Mouse (Mus musculus) c-Kit-positive CD71-negative TER-119-negative erythroid progenitor cells, embryonic 14.5 days (primary cell): ENCODE measurements around the gene Wnk2.
A peak's percentile ranks its signal among the peaks of the same experiment; 100 is the strongest.

Source experiments
- DNase-seq: peaks from one replicate; pipeline ENCODE4 v3.0.0-alpha.2; 2013; ENCODE audit warnings: low read depth

Gene Wnk2

DNA sequence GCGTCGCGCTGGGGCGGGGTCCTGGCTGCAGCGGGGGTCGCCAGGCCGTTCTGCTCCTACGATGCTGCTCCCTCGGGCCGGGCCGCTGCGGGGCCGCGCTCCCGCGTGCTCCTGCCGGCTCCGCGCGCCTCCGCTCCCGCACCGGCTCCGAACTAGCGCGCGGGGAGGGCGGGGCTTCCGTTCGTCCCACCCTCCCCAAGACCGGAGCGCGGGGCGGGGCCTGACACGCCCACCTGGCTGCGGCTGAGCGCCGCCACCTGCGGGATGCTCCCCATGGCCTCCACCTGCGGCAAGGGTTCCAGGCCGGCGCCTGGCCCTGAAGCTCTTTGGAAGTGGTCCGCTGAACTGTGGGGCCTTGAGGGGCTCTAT lies at the start of gene Wnk2:
Gene Wnk2, minus strand, starts transcription at position 157 of the 369 bp plus-strand sequence.
- DNase-seq = no peak

DNA sequence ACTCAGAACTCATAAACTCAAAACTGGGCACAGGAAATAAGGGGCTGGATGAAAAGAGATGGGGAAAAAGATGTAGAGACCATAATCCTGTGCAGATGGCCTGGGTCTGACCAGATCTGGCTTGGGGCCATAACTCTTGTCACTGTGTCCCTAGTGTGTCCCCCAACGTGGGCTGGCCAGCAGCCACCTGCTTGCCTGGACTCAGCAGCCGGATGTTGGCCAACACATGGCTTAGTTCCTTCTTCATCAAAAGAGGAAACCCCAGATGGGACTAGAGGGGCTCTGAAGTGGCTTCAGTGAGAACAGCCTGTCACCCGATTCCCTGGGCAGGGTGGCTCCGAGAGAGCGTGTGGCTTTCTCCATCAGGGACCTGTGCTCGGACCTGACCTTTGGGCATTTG lies 49.0 kb upstream of the Wnk2 start:
- DNase-seq = no peak

DNA sequence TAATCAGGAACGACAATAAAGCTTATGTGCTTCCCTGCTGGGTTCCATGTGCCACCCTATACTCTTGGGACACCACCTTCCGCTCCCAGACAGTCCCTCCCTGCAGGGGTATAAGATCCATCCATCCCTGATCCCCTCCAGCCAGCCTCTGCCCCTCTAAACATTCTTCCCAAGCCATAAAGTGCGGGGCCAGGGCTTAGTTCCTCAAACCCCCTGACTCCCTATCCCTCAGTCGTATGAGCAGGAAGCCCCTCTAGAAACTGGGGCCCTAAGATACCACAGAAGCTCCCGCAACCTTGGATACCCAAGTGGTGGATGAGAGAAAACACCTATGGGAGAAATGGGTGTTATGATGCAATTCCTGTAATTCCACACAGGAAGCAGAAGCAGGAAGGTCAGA lies 48.4 kb upstream of the Wnk2 start:
- no peak for DNase-seq

DNA sequence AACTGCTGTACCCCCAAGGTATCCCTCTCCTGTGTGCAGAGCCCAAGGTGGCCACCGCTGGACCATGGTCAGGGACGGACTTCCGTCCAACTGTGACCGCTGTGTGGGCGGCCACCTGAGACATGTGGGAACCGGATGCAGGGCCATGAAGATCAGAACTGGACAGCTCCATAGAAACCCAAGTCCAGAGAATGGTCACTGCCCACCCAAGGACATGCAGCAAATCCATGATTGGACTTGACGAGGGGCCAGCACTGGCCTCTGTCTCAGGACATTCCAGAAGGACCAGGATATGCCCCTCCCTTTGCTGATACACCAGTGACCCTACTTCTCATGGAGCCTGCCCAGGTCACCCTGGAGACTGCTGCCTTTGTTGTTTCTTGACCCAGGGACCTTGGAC lies 47.8 kb upstream of the Wnk2 start:
- DNase-seq = no peak

DNA sequence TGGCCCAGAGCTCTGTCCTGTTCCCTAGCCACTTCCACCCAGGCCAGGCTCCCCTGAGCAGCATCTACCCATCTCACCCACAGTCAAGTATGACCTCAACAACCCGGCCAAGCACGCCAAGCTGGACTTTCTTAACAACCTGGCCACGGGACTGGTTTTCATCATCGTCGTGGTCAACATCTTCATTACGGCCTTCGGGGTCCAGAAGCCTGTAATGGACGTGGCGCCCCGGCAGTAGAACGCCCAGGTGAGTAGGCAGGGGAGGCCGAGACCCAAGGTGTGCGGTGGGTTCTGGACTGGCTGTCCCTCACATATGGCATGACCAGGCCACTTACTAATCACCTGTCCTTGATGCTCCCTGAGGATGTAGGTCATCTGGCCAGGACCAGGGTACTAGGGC lies 47.0 kb upstream of the Wnk2 start:
- no peak for DNase-seq

DNA sequence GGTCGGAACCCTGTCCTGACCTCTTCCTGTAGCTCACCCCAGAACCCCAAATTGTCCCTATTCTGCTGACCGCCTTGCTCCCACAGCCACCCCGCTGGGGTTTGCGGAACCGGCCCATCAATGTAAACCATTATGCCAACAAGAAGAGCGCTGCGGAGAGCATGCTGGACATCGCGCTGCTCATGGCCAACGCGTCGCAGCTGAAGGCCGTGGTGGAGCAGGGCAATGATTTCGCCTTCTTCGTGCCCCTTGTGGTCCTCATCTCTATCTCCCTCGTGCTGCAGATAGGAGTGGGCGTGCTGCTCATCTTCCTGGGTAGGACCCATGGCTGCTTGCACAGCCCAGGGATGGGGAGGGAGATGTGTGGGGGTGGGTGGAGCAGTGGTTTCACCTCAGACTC lies 45.8 kb upstream of the Wnk2 start:
- DNase-seq = no peak

DNA sequence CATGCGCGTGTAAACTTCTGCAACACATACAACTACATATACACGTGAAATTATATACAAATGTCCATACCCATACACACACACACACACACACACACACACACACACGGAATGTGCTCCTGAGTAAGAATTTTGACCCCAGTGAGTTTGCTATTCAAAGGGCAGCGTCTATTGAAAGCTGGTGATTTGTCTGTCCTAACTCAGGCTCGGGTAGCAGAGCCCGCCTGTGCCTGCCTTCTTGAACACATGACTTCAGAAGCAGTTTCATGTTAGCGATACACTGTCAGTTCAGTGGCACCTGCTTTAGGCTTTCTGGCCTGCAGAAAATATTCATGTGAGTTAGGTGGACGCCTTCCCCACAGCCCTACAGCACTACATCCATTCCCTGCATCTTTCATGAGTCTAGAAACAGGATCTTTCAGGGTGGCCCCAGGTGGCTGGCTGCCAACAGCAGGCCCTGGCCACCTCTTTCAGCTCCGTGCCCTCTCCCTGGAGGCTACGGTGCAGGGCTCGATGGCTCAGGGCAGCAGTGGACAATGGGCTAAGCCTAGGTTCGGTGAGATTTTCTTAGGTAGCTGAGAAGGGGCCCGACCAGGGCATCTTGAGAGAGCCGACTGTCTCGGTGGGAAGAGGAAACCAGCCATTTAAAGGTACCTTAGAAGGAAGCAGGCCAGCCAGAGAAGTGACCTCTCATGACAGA lies 44.5 kb upstream of the Wnk2 start:
- no peak for DNase-seq

DNA sequence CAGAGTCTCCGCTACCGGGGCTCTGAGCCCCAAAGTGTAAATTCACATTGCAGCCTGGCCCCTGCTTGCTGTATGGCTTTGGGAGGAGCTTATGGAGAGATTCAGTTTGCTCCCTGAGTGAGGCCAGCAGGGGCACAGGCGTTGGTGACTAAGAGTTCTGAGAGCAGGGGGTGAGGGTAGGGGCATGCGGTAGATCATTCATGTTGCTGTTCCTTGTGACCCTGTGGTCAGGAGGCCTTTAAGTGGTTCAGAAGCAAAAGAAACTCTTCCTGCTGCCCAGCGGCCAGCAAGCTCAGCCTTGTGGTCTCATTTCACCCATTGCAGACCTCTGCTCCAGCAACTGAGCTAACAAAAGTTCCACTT lies 43.8 kb upstream of the Wnk2 start:
- DNase-seq = peak; percentile 62

DNA sequence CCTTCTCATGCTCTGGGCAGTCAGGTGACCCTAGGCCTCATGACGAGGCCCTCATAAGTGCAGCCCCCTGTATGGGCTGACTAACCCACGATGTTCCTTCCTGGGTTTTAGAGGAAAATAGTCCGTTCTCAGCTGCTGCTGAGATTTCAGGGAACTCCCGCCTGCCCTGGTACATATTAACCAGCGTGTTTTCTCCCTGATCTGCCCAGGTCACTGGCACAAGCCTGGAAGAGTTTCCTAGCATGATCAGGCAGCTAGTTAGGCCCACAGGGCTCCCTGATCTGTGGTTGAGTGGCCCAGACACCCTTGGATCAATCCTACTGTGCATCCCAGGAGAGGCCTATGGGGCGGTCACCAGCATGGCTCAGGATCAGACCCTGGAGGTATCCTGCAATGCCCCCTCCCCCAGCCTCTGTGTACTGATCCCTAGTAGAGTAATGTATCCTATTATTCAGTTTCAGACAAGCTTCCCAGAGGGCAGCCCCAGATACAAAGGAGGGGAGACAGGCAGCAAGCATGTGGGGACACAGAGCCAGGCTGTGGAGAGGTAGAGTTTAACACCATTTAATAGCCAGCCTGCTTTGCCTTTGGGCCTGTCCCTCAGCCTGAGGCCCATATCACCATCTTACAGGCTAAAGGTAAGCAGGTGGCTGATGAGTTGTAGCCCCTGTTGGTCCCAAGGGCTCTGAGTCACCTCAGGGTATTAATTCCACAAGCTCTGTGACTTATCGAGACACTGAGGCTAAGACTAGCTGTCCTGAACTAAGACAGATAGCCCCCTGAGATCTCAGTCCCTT lies 43.3 kb upstream of the Wnk2 start:
- DNase-seq = no peak

DNA sequence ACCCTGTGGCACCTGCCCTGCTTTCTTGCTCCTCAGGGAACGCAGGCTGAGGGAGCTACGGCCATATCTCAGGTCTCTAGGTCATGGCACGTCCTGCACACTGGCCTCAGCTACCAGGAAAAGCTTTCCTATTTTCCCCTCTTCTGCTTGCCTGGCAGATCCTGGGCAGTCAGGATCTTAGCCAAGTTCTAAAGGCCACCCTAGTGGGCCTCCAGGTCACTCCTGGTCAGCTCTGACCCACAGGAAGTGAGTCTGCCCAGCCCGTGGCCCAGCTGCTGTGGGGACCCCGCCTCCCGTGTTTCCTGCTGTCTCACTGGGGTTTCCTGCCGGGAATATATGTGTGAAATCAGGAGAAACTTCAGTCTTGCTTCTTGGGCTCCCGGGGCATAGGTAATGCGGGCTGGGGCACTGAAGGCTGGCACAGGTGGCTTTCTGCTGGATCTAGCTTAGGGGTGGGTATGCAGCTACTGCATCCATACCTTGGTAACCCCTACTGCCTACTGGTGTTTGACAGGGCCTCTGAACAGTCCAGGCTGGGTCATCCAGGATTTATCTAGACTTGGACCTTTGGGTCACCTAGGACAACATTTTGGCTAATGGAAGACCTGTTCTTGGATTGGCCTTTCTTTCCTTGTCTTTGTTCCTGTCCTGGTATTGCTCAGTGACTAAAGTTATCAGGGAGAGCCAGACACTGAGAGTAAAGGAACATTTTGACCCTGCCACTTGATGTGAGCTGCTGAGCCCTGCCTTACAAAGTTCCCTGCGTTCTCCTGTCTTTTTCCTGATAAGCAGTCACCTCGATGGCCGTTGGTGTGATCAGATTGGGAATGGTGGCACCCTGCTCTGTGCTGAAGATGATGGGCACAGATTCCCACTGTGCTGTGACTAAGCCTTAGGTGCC lies 42.4 kb upstream of the Wnk2 start:
- no peak for DNase-seq

DNA sequence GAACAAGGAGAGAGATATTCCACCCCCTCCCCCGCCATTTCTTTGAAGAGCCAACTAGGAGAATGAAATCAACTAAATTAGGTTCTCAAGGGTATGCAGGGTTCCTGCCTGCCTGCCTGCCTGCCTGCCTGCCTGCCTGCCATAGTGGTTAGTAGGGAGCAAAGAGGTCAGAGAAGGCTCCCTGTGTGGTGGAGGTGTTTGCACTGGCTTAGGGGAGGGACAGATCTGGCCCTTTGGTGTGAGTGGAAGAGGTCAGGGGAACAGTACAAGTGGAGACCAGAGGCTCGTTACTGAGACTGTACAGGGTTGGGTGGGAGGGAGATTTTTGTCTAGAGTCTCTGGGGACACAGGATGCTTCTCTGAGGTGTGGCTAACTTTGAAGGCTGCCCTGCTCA lies 41.1 kb upstream of the Wnk2 start:
- DNase-seq = no peak

DNA sequence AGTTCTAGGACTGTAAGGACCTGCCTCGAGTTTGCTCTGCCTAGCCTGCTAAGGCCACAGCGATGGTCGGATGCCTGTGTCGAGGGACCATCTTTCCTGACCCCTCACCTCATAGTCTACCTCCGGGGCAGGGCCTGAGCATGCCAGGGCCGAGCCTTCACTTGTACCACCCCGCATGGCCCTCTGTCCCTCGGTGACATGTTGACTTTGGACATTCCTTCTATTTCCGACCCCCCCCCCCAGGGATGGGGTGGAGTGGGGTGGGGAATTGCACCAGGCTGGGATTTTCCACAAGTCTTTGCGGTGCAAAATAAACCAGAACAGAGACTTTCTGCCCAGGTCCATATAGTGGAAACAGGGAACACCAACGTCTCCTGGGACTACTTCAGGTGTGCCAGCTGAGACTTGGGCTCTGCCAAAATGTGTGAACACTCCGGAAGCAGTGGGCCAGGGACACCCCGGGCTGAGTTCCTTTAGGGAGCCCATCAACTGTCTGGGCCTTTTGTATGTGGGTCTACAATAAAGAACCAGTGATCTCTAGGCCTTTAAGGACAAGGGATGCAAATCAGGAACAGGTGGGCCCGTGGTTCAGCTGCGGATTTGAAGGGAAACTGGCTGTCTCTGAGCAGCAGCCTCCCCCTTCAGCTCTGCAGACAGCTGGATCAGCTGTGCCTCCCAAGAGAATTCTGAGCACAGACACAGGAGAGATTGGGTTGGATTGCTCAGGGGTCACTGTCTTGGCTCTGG lies 40.6 kb upstream of the Wnk2 start:
- DNase-seq = no peak

DNA sequence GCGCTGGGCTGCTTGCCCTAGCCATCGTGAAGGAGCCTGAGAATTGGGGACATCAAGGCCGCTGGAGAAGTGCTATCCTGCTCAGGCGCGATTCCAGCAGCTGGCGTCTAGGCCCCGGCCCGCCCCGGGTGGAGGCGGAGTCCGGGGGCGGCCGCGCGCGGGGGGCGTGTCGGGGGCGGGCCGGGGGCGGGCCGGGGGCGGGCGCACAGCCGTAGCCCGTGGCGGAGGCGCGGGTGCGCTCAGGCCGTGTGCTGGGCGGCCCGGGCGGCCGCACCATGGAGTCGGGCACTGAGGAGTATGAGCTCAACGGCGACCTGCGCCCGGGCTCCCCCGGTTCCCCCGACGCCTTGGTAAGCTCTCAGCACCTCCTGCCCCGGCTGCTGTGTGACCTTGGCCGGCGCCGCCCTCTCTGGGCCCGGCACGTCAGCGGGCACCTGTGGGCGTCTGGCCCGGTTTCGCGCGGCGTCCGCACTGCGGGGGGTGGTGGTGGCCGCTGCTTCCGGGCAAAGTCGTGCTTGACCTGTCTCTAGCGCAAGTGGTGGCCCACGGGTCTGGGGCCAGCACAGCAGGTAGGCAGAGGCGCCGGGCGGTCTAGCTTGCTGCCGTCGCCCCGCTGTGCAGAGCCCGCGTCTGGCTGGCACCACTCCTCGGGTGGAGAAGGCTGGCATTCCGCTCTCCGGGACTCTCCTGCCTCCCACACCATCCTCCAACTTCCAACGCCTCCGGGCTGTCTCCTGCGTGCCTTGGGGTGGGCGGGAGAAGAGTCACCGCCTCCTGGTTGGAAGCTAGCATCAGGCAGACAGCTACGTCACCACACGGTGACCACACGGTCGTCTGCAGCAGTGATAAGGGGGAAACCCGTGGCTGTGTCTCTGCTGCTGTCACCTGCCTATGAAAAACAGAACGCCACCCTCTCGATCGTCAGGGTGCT lies 39.7 kb upstream of the Wnk2 start, which contains the start of gene Ninj1:
Gene Ninj1, plus strand, starts transcription at position 198 of the 931 bp plus-strand sequence.
- DNase-seq = peak; percentile 73

DNA sequence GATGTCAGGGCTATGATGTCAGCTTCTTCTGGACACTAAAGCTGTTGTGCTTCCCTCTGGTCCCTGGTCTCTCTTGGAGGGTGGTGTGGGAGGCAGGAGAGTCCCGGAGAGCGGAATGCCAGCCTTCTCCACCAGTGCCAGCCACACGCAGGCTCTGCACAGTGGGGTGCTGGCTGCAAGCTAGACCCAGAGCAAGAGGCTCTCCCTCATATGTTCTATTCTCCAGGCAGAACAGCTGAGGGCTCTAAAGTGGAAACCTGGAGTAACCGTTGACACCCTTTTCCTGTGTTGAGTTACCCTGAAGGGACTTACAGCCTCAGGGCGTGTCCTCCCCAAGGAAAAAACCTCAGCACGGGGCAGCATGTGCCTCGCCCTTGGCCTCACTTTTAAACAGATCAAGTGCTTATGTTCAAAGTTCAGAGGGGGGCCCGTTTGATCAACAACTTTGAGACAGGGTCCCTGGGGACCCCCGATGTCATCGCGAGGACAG lies 39.0 kb upstream of the Wnk2 start:
- DNase-seq = no peak

DNA sequence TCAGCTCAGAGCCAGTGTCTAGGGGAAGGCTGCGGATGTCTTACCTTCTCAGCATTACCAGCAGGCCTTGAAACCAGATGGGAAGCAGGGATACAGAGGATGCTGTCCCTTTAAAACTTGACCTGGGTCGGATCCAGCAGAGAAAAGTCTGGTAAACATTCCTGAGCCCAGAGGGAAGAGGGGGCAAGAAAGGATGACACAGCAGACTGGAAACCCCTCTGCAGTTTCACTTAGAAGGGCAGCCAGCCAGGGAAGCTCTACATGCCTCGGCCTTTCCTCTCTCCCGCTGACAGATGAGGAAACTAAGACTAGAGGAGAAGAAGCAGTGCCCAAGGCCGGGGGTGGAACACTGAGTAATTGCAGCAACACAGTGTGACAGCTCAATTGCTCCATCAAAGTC lies 35.8 kb upstream of the Wnk2 start:
- no peak for DNase-seq

DNA sequence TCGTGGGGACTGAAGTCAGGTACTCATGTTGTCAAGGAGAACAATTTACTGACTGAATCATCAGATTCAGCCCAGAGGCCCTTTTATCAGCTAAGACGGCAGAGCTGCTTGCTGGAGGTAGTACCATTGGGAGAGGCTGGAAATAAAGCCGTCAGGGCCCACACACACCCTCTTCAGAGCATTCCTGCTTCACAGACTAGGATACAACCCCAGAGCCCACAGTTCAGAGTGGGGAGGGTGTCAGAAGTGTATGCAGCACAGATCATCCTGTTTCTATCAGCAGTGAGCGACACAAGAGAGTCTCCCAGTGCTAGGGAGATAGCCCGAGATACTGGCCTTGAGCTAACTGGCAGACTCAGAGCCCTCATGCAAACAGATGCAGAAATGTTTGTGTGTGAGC lies 35.3 kb upstream of the Wnk2 start:
- DNase-seq = no peak

DNA sequence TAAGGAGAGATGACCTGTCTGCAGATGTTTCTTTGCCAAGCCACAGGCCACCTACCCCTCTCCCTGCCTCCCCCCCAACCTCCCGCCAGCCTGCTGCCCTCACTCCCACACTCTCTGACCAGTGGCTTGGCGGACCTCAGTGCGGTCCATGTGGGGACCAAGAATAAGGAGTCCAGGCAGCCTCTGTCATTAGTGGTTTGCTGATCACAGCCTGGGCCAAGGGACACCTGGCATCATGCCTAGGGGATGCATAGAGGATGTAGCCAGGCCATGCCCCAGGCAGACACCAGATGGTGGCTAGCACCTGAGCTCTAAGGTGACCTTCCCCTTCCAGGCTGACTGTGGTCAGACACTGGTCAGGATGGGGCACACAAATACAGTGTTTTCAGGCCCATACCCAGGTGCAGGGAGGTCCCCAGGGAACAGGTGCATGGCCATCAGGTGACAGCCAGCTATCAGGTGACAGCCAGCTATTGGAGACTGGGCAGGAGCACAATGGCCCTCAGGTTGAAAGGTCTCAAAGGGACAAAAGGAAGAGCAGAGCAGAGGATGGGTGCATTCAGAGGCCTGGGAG lies 33.7 kb upstream of the Wnk2 start:
- no peak for DNase-seq

DNA sequence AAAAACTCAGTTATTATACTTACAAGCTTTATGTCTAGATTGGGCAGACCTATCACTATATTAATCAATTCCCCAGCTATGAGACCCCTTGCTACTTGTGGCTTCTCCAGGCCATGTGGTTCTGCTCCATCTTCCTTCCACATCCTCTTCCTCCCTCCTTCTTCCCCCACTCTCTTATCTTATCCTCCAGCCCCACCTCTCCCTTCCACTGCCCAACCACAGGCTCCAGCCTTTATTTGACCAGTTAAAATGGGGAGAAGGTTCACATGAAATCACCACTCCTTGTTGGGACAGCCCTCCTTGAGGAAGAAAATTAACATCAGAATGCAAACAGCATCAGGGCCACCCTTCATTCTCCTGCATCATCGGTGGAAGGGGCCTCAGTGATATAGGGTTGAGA lies 32.9 kb upstream of the Wnk2 start:
- DNase-seq = no peak

DNA sequence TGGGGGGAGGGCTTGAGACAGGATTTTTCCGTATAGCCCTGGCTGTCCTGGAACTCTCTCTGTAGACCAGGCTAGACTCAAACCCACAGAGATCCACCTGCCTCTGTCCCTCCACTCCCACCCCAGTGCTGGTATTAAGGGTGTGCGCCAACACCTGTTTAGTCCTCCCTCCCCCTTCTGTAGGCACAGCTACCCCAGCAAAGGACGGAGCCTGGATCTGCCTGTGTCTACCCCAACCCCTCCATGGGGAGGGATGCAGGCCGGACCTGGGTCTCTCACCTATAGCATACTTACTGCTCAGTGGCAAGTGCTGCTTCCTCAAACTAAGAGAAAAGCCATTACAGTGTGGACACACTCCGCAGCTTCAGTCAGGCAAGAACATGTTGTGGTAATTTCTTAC lies 32.5 kb upstream of the Wnk2 start:
- DNase-seq = no peak

DNA sequence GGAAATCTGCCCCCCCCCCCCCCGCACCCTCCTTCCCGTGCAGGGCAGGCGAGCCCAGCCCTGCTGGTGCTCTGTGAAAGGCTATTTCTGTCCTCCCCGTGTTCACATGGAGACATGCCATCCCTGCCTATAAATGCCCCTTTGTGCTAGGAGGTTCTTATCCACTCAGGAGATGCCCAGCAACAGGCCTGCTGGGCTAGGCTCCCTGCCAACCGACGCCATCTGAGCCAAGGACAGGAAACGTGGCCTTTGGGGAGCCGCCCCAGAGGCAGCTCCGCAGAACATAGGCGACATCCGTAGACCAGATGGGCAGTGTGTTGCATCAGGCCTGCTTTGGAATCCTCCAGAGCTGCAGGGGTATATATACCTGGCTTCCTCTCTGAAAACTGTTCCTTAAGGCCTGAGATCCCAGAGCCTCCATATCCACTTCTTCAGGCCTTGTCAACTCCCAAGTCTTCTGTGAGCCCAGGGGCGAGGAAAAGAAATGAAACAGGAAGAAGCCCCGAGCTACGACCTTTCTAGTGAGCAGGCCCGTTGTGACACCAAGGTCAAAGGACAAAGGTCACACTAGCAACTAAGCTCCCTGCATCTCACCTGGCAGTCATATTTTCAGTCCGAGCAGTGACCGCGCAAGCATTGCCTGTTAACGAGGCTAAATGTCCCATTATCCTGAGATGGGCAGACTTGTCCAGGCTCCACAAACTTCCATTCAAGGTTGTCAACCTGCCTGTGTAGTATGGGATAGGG lies 31.2 kb upstream of the Wnk2 start:
- no peak for DNase-seq
